Mouse (Mus musculus) limb, embryonic 13.5 days (tissue): Measurements from ENCODE around the gene Cyp2c23. TPM values are rescaled to one million over a fixed set of nuclear protein-coding genes. Genes with fewer than 3 reads are reported as not detected.

Experiments
- ATAC-seq: fragments of 200-750 bp; cut with Nextera tagmentation; 2 replicates; pipeline ENCODE4 v1.8.0; 2017; ENCODE audit warnings: low read depth, moderate number of reproducible peaks, moderate TSS enrichment; ENCODE audit not compliant: low FRiP score
- H3K27ac ChIP-seq: fragments of 300-500 bp; sonication (generic); 2 replicates; pipeline ENCODE4 v1.5.1; 2015; ENCODE audit warnings: inconsistent platforms, mild to moderate bottlenecking, moderate library complexity
- H3K27me3 ChIP-seq: fragments of 300-500 bp; sonication (generic); 2 replicates; pipeline ENCODE4 v1.6.1; 2015; ENCODE audit warnings: mild to moderate bottlenecking, inconsistent platforms
- H3K36me3 ChIP-seq: fragments of 300-500 bp; sonication (generic); 2 replicates; pipeline ENCODE4 v1.6.1; 2015; ENCODE audit warnings: inconsistent platforms, mild to moderate bottlenecking, moderate library complexity
- H3K4me1 ChIP-seq: fragments of 300-500 bp; sonication (generic); 2 replicates; pipeline ENCODE4 v1.6.1; 2015; ENCODE audit warnings: inconsistent platforms
- H3K4me2 ChIP-seq: fragments of 300-500 bp; sonication (generic); replicated peaks from 2 replicates; pipeline ENCODE4 v1.6.1; 2015; ENCODE audit warnings: inconsistent platforms, mild to moderate bottlenecking, moderate library complexity
- H3K4me3 ChIP-seq: fragments of 300-500 bp; sonication (generic); 2 replicates; pipeline ENCODE4 v1.5.1; 2015; ENCODE audit warnings: moderate library complexity, mild to moderate bottlenecking, inconsistent platforms
- H3K9ac ChIP-seq: fragments of 300-500 bp; sonication (generic); 2 replicates; pipeline ENCODE4 v1.6.1; 2015; ENCODE audit warnings: mild to moderate bottlenecking, inconsistent platforms
- H3K9me3 ChIP-seq: fragments of 300-500 bp; sonication (generic); 2 replicates; pipeline ENCODE4 v1.6.1; 2016; ENCODE audit warnings: inconsistent platforms
- WGBS: fragments of 180-500 bp; shearing (Covaris S2); methylation state at CpG from one replicate; pipeline ENCODE4 v1.1.7; 2015; 5-methylcytosine and 5-hydroxymethylcytosine counted together
- polyA plus RNA-seq: library from polyadenylated mRNA; unstranded; fragments of >200 nt; fragmentation: Nextera tagmentation; extraction: Ambion mirVana; gene quantifications from 2 replicates; pipeline ENCODE4 v1.2.1, GENCODE M21; 2015

Cyp2c23 gene
- polyA plus RNA-seq, 1 experiment from 2014 or later = 0.14 TPM

DNA sequence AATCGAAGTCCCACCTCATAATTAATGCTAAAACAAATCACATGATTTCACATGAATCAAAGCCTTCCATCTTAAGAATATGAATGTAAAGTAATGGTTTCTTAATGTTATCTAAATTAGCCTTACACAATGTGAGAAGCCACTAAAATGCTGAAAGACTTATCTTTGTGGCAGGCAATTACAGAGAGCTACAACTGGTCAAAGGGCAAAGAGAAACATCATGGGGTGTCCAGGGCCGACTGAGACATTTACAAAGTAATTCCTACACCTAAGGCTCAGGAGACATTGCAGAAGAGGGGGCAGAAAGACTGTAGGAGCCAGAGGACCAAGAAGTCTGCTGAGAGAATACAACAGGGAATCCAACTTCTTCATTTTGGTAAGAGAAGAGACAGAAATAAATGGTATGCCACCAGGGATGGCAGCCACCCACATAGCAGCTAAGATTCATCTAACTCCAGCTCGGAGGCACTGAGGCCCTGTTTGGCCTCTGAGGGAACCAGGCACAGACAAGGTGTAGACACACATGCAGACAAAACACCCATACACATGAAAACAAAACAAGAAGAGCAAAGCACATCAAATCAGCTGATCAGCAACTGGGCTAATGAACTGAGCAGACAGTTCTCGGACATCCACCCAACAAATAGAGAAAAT is 26.3 kb upstream of the Cyp2c23 start:
- H3K27me3 ChIP-seq = no peaks in the 10 kb centered on the region
- ATAC-seq = no peak
- no peak overlapping the region for H3K4me2 ChIP-seq
- no peak overlapping the region for H3K4me3 ChIP-seq
- peaks cover 52% of the 10 kb centered on the region for H3K36me3 ChIP-seq
- no peaks in the 10 kb centered on the region for H3K9me3 ChIP-seq
- H3K27ac ChIP-seq = no peak overlapping the region
- WGBS = 79% methylated on average over 4 of the region's 4 CpGs
- H3K9ac ChIP-seq = no peak overlapping the region
- H3K4me1 ChIP-seq = no peaks in the 10 kb centered on the region

DNA sequence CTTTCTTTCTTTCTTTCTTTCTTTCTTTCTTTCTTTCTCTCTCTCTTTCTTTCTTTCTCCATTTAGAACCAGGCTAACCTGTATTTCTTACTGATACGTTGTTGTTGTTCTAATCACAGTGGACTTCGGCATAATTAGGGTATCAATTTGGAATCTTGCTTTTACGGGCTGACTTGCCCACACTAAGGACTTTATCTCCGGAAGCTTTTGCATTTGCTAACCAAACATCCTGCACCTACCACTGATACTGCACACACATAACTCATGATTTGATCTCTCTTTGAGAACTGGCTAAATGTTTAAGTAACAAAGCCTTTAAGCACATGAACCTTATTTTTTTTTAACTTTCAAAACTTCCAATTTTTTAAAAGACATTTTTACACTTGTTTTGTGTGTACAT is 21.4 kb upstream of the Cyp2c23 start:
- Histone ChIP-seq H3K36me3 (peaks cover 43% of the 10 kb centered on the region), H3K9ac (no peak overlapping the region), H3K27me3 (no peaks in the 10 kb centered on the region), H3K4me2 (no peak overlapping the region), H3K27ac (no peak overlapping the region), H3K4me1 (no peaks in the 10 kb centered on the region), H3K9me3 (no peaks in the 10 kb centered on the region), H3K4me3 (no peak overlapping the region)
- ATAC-seq = no peak
- 81% methylated on average over 4 of the region's 4 CpGs for WGBS

DNA sequence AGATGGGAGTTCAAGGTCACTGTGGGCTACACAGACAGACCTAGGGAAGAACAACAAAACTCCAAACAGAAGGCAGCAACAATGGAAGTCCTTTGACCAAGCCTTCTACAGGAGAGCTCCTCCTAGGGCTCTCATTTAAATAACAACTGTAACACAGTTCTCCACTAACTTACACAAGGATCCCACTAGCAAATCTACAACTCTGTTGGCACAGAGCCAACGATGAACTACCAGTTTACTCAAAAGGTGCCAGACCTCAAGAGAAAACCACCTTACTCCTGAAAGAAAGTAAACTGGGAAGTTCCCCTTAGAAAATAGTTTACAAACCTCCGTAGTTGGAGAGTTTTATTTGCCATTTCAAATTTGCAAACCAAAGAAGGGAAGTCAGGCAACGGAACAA is 20.3 kb upstream of the Cyp2c23 start:
- Histone ChIP-seq H3K4me2 (no peak overlapping the region), H3K9ac (no peak overlapping the region), H3K4me3 (no peak overlapping the region), H3K27ac (no peak overlapping the region), H3K4me1 (no peaks in the 10 kb centered on the region), H3K27me3 (no peaks in the 10 kb centered on the region), H3K9me3 (no peaks in the 10 kb centered on the region), H3K36me3 (peaks cover 39% of the 10 kb centered on the region)
- ATAC-seq = no peak
- WGBS = 54% methylated on average over 3 of the region's 3 CpGs

DNA sequence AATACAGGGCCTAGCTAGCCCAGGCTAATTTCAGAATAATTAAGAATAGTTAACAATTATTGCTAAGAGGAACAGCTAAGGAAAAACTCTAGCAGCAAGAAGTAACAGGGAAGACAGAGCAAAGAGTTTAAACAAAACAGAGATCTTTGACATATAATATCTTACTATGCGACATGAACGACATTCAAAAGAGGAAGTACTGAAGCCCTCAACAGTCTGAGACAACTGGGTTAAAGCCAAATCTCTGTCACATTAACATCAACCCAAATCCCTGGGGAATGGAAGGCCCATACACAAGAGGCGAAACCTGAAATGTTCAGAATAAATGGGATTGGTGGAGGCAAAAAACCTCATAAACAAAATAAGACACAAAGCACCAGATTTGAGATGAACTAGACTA is 16.8 kb upstream of the Cyp2c23 start:
- no peaks in the 10 kb centered on the region for H3K9me3 ChIP-seq
- WGBS = 88% methylated on average over 3 of the region's 3 CpGs

DNA sequence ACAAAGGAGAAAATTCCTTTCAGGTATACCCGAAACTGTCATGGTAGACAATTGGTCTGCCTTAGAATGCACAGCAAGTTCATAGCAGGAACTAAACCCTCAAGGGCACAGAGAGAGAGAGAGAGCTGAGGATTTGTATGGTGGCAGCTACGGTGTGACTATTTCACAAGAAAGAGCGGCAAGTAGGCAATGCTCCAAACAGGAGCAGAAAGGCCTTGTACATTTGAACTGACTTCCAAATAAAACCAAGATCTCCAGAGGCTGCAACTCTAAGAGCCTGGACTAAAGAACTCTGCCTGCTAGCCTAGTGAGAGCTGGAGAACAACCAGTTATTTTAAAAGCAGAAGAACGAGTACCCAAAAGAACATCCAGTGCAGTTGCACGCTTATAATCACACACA is 13.1 kb upstream of the Cyp2c23 start:
- no peaks in the 10 kb centered on the region for H3K9me3 ChIP-seq
- ATAC-seq = no peak
- no peak overlapping the region for H3K9ac ChIP-seq
- 83% methylated on average over 5 of the region's 5 CpGs for WGBS
- H3K36me3 ChIP-seq = peaks cover 48% of the 10 kb centered on the region
- H3K27me3 ChIP-seq = no peaks in the 10 kb centered on the region
- H3K27ac ChIP-seq = no peak overlapping the region
- no peaks in the 10 kb centered on the region for H3K4me1 ChIP-seq
- no peak overlapping the region for H3K4me2 ChIP-seq
- H3K4me3 ChIP-seq = no peak overlapping the region

More for the DNA sequence above, 16.8 kb upstream of the Cyp2c23 start:
- no peaks in the 10 kb centered on the region for H3K27me3 ChIP-seq
- no peak overlapping the region for H3K9ac ChIP-seq
- no peak overlapping the region for H3K4me2 ChIP-seq
- peaks cover 22% of the 10 kb centered on the region for H3K36me3 ChIP-seq
- no peak for ATAC-seq
- no peak overlapping the region for H3K4me3 ChIP-seq
- H3K27ac ChIP-seq = no peak overlapping the region
- no peaks in the 10 kb centered on the region for H3K4me1 ChIP-seq

DNA sequence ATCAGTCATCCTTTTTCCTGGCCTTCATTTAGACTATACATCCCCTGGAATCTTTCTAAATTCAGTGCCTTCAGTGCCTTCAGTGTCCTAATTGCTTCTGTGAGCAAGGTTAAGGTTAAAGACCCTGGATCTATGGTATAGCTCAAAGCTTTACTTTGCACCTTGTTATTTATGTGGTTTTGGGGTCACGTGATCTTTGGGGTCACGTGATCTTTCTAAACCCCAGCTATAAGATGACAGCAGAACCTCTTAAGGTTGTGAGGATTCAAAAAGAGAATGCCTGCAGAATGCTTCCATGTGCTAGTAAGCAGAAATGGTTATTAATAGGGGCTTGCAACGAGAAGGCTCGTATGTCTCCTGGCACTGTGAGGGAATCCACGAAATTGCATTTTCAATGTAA is 4.4 kb upstream of the Cyp2c23 start:
- Histone ChIP-seq H3K4me2 (no peak overlapping the region), H3K36me3 (peaks cover 54% of the 10 kb centered on the region), H3K9me3 (no peaks in the 10 kb centered on the region), H3K9ac (no peak overlapping the region), H3K27me3 (no peaks in the 10 kb centered on the region), H3K27ac (no peak overlapping the region), H3K4me3 (no peak overlapping the region), H3K4me1 (no peaks in the 10 kb centered on the region)
- ATAC-seq = no peak
- 92% methylated on average over 5 of the region's 5 CpGs for WGBS

DNA sequence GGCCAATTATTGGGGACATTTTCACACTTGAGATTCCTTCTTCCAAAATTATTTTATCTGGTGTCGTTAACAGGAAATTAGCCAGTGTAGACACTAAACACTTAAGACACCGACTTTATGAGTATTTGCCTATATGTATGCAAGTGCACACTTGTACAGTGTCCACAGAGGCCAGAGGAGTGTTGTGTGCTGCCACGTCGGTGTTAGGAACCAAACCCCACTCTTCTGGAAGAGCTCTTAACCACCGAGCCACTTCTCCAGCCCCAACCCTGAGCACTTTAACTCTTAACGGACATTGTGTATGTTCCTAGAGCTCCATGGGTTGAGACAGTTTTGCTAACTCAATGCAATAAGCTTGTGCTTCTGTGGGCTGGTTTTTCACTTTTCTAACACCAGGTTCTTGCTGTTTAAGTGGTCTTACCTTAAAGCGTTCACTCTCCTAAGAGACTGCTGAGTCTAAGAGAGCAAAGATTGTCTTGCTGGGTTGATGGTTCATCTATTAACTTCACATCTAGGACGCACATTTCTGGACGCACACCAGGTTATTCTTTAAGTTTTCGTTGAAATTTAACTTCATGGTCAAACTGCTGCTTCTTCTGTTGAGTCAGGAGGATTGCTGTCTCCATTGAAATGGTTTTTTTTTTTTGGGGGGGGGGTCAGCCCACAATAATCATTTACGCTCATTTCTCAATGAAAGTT is 3.2 kb upstream of the Cyp2c23 start:
- H3K4me1 ChIP-seq = no peaks in the 10 kb centered on the region
- no peaks in the 10 kb centered on the region for H3K27me3 ChIP-seq
- no peak overlapping the region for H3K4me2 ChIP-seq
- H3K4me3 ChIP-seq = no peak overlapping the region
- no peak for ATAC-seq
- no peak overlapping the region for H3K27ac ChIP-seq
- 86% methylated on average over 11 of the region's 11 CpGs for WGBS
- no peaks in the 10 kb centered on the region for H3K9me3 ChIP-seq
- H3K9ac ChIP-seq = no peak overlapping the region
- peaks cover 43% of the 10 kb centered on the region for H3K36me3 ChIP-seq

DNA sequence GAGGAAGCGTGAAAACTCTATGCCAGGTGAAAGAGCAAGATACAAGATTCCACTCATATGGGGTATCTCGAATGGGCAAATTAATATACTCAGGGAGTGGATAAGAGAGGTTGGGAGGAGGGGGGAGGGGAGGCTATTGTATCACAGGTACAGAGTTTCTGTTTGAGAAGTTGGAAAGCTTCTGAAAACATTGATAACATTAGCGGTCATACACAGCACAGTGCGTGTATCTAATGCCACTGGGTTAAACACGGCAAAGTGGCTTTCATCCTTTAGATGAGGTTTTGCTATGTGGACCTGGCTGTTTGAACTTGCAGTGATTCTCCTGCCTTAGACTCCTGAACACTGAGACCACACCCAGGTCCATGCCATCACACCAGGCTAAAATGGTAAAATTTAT is 1.0 kb upstream of the Cyp2c23 start:
- H3K27ac ChIP-seq = no peak overlapping the region
- no peaks in the 10 kb centered on the region for H3K27me3 ChIP-seq
- no peak overlapping the region for H3K4me2 ChIP-seq
- WGBS = 91% methylated on average over 5 of the region's 5 CpGs
- peaks cover 23% of the 10 kb centered on the region for H3K36me3 ChIP-seq
- H3K4me1 ChIP-seq = no peaks in the 10 kb centered on the region
- no peaks in the 10 kb centered on the region for H3K9me3 ChIP-seq
- no peak for ATAC-seq
- no peak overlapping the region for H3K4me3 ChIP-seq
- no peak overlapping the region for H3K9ac ChIP-seq

DNA sequence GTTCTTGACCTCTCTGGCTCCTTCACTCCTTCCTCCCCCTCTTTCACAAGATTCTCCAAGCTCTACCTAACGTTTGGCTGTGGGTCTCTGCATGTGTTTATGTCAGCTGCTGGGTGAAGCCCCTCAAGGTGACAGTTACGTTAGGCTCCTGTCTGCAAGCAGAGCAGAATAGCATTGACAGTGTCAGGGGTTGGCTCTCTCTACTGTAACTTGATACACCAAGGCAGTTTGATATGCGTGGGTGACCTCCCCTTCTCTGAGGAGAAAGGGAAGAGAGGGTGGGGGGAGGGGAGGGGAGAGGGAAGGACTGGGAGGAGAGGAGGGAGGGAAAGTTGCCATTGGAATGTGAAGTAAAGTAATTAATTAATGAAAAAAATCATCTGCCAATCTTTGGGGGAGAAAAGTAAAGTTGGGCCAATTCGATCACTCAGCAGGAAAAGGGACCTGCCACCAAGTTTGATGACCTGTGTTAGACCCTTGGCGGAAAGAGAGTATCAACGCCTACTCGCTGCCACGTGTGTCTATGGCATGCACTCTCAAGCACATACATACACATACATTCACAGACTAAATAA is 2.0 kb downstream of the Cyp2c23 start:
- Histone ChIP-seq H3K4me3 (no peak overlapping the region), H3K27me3 (no peaks in the 10 kb centered on the region), H3K4me2 (no peak overlapping the region), H3K36me3 (no peaks in the 10 kb centered on the region), H3K9ac (no peak overlapping the region), H3K9me3 (no peaks in the 10 kb centered on the region), H3K4me1 (no peaks in the 10 kb centered on the region), H3K27ac (no peak overlapping the region)
- no peak for ATAC-seq
- 55% methylated on average over 8 of the region's 8 CpGs for WGBS

DNA sequence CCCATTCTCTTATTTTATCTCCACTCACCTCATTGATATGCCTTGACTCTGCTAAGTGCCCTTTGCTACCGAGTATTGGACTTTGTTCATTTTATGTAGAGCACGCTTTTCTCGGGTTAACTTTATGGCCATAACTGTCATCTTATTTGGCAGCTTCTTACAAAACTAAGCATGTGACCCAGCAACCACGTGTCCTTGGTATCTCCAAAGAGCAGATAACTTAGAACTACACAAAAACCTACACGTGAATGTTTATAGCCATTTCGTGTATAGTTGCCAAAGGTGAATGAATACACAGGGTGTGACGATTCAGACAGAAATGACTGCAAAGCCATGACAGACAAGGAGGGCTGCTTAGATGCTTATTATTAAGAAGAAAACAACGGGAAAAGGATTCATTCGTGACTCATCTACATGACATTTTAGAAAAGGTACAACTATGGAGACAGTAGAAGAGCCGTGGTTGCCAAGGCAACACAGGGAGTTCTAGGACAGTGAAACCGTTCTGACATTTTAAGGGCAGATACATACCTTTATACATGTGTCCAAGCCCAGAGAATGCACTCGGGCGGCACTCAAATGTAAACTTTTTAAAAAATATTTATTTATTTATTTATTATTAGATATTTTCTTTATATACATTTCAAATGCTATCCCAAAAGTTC is 4.0 kb downstream of the Cyp2c23 start:
- Histone ChIP-seq H3K9ac (no peak overlapping the region), H3K9me3 (no peaks in the 10 kb centered on the region)
- ATAC-seq = no peak

DNA sequence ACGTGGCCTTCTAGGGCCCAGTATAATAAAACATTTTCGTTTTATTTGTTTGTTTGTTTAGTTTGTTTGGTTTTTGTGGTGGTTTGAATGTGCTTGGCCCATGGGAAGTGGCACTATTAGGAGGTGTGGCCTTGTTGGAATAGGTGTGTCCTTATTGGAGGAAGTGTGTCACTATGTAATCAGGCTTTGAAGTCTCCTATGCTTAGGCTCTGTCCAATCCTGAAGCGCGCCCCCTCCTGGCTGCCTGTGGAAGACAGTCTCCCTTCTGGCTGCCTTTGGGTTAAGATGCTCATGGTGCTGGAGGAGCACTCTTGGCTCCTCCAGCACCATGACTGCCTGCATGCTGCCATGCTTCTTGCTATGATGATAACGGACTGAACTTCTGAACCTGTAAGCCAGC is 5.9 kb downstream of the Cyp2c23 start:
- WGBS = 63% methylated on average over 5 of the region's 5 CpGs
- Histone ChIP-seq H3K9me3 (no peaks in the 10 kb centered on the region), H3K27ac (no peak overlapping the region), H3K4me3 (no peak overlapping the region), H3K27me3 (no peaks in the 10 kb centered on the region), H3K36me3 (no peaks in the 10 kb centered on the region), H3K4me1 (no peaks in the 10 kb centered on the region), H3K4me2 (no peak overlapping the region), H3K9ac (no peak overlapping the region)
- no peak for ATAC-seq

More for the DNA sequence above, 4.0 kb downstream of the Cyp2c23 start:
- no peaks in the 10 kb centered on the region for H3K4me1 ChIP-seq
- 88% methylated on average over 13 of the region's 13 CpGs for WGBS
- H3K27ac ChIP-seq = no peak overlapping the region
- H3K27me3 ChIP-seq = no peaks in the 10 kb centered on the region
- no peak overlapping the region for H3K4me3 ChIP-seq
- no peak overlapping the region for H3K4me2 ChIP-seq
- H3K36me3 ChIP-seq = no peaks in the 10 kb centered on the region

DNA sequence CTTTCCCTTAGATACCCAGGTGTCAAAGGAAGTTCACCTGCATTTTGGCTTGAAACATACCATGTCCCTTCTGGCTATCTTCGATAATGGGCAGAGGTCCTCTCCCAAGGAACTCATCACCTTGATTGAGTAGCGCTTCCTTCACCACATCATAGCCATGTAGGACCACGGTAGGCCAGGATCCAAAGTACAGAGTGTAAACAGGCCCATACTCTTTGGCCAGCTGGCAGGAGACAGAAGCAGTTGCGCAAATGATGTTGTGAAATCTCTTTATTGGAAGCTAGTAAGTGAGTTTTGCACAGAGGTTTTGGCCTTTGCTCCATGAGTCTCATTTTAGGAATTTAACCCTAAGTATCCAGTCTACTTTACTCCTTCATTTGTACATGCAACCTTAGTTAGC is 7.5 kb downstream of the Cyp2c23 start:
- no peaks in the 10 kb centered on the region for H3K4me1 ChIP-seq
- H3K4me3 ChIP-seq = no peak overlapping the region
- WGBS = 89% methylated on average over 4 of the region's 4 CpGs
- ATAC-seq = no peak
- no peak overlapping the region for H3K27ac ChIP-seq
- H3K4me2 ChIP-seq = no peak overlapping the region
- H3K36me3 ChIP-seq = no peaks in the 10 kb centered on the region
- H3K9ac ChIP-seq = no peak overlapping the region
- H3K27me3 ChIP-seq = no peaks in the 10 kb centered on the region
- no peaks in the 10 kb centered on the region for H3K9me3 ChIP-seq
